Mouse (Mus musculus) hindbrain, embryonic 12.5 days (tissue): Measurements from ENCODE around the gene Rab4b. TPM values are rescaled to one million over a fixed set of nuclear protein-coding genes. Genes with fewer than 3 reads are reported as not detected.

Experiments used
- ATAC-seq: fragments of 200-750 bp; cut with Nextera tagmentation; 2 replicates; pipeline ENCODE4 v1.8.0; 2017; ENCODE audit warnings: moderate TSS enrichment; ENCODE audit not compliant: low FRiP score
- H3K27ac ChIP-seq: fragments of 300-500 bp; sonication (generic); 2 replicates; pipeline ENCODE4 v1.5.1; 2016; ENCODE audit warnings: mild to moderate bottlenecking
- H3K27me3 ChIP-seq: fragments of 300-500 bp; sonication (generic); 2 replicates; pipeline ENCODE4 v1.6.1; 2016; ENCODE audit warnings: mild to moderate bottlenecking
- H3K36me3 ChIP-seq: fragments of 300-500 bp; sonication (generic); 2 replicates; pipeline ENCODE4 v1.6.1; 2016; ENCODE audit warnings: mild to moderate bottlenecking
- H3K4me1 ChIP-seq: fragments of 300-500 bp; sonication (generic); 2 replicates; pipeline ENCODE4 v1.6.1; 2016
- H3K4me2 ChIP-seq: fragments of 300-500 bp; sonication (generic); replicated peaks from 2 replicates; pipeline ENCODE4 v1.6.1; 2016; ENCODE audit warnings: mild to moderate bottlenecking
- H3K4me3 ChIP-seq: fragments of 300-500 bp; sonication (generic); 2 replicates; pipeline ENCODE4 v1.5.1; 2016; ENCODE audit warnings: mild to moderate bottlenecking
- H3K9ac ChIP-seq: fragments of 300-500 bp; sonication (generic); 2 replicates; pipeline ENCODE4 v1.6.1; 2016; ENCODE audit warnings: mild to moderate bottlenecking, moderate library complexity
- H3K9me3 ChIP-seq: fragments of 300-500 bp; sonication (generic); replicated peaks from 2 replicates; pipeline ENCODE4 v1.6.1; 2016; ENCODE audit warnings: mild to moderate bottlenecking
- WGBS: fragments of 180-500 bp; shearing (Covaris S2); methylation state at CpG from one replicate; pipeline ENCODE4 v1.1.7; 2016; 5-methylcytosine and 5-hydroxymethylcytosine counted together
- polyA plus RNA-seq: library from polyadenylated mRNA; unstranded; fragments of >200 nt; fragmentation: Nextera tagmentation; extraction: Ambion mirVana; gene quantifications from 2 replicates; pipeline ENCODE4 v1.2.1, GENCODE M21; 2016

Rab4b gene
- polyA plus RNA-seq, 1 experiment from 2014 or later = 86.6 TPM

- no peak overlapping the region for H3K9ac ChIP-seq
- no peak overlapping the region for H3K4me3 ChIP-seq
- no peaks in the 10 kb centered on the region for H3K9me3 ChIP-seq
- no peaks in the 10 kb centered on the region for H3K4me1 ChIP-seq
- no peaks in the 10 kb centered on the region for H3K36me3 ChIP-seq
- ATAC-seq = no peak
- H3K27ac ChIP-seq = no peak overlapping the region
- no peak overlapping the region for H3K4me2 ChIP-seq
- no peaks in the 10 kb centered on the region for H3K27me3 ChIP-seq
- WGBS = 63% methylated on average over 8 of the region's 8 CpGs
These were observed 42.2 kb downstream of the Rab4b start for GRCm38 (mm10) chr7:27136410-27136996.

DNA sequence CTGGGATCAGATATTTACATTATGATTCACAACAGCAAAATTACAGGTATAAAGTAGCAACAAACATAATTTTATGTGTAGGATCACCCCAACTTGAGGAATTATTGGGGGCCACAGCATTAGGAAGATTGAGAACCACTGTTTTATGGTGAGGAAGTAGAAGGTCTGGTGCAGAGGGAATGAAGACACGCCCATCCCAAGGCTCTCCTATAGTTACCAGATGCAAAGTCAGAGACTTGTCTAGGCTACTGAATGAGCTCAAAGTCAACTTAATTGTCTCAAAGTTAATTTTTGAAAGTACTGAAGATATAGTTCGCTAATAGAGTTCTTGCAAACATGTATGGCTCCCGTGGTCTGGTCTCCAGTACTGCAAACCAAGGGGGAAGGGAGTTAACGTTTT, 44.9 kb downstream of the Rab4b start:
- Histone ChIP-seq H3K36me3 (no peaks in the 10 kb centered on the region), H3K27ac (no peak overlapping the region), H3K4me1 (no peaks in the 10 kb centered on the region), H3K9me3 (no peaks in the 10 kb centered on the region), H3K4me2 (no peak overlapping the region), H3K27me3 (no peaks in the 10 kb centered on the region), H3K4me3 (no peak overlapping the region), H3K9ac (no peak overlapping the region)
- no peak for ATAC-seq
- 81% methylated on average over 4 of the region's 4 CpGs for WGBS

DNA sequence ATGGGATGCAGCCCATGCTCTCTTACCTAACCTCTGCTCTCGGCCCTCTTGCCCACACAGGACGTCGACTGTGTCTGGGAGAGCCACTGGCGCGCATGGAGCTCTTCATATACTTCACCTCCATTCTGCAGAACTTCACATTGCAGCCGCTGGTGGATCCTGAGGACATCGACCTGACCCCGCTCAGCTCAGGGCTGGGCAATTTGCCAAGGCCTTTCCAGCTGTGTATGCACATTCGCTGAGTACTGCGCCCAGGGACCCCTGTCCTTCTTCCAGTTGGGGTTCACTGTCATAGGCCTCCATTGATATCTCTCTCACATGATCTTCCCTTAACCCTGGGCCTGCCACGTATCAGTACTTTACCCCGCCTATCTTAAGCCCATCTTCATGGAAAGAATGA, 45.5 kb downstream of the Rab4b start:
- WGBS = 73% methylated on average over 12 of the region's 12 CpGs
- Histone ChIP-seq H3K9me3 (no peaks in the 10 kb centered on the region), H3K9ac (no peak overlapping the region), H3K27me3 (no peaks in the 10 kb centered on the region), H3K4me3 (no peak overlapping the region), H3K4me1 (no peaks in the 10 kb centered on the region), H3K36me3 (no peaks in the 10 kb centered on the region), H3K4me2 (no peak overlapping the region), H3K27ac (no peak overlapping the region)
- no peak for ATAC-seq

GRCm38 (mm10) chr7:27132588-27132987, 46.1 kb downstream of the Rab4b start:
- ATAC-seq = no peak
- Histone ChIP-seq H3K4me1 (no peaks in the 10 kb centered on the region), H3K27me3 (no peaks in the 10 kb centered on the region), H3K36me3 (no peaks in the 10 kb centered on the region), H3K27ac (no peak overlapping the region), H3K4me2 (no peak overlapping the region), H3K4me3 (no peak overlapping the region), H3K9me3 (no peaks in the 10 kb centered on the region), H3K9ac (no peak overlapping the region)
- WGBS = 15% methylated on average over 10 of the region's 10 CpGs

GRCm38 (mm10) chr7:27131387-27131786, 47.3 kb downstream of the Rab4b start:
- no peak for ATAC-seq
- no peak overlapping the region for H3K4me2 ChIP-seq
- no peak overlapping the region for H3K9ac ChIP-seq
- no peaks in the 10 kb centered on the region for H3K36me3 ChIP-seq
- H3K27ac ChIP-seq = no peak overlapping the region
- H3K4me1 ChIP-seq = no peaks in the 10 kb centered on the region
- no peak overlapping the region for H3K4me3 ChIP-seq
- no peaks in the 10 kb centered on the region for H3K27me3 ChIP-seq
- H3K9me3 ChIP-seq = no peaks in the 10 kb centered on the region
- WGBS = 65% methylated on average over 2 of the region's 2 CpGs

DNA sequence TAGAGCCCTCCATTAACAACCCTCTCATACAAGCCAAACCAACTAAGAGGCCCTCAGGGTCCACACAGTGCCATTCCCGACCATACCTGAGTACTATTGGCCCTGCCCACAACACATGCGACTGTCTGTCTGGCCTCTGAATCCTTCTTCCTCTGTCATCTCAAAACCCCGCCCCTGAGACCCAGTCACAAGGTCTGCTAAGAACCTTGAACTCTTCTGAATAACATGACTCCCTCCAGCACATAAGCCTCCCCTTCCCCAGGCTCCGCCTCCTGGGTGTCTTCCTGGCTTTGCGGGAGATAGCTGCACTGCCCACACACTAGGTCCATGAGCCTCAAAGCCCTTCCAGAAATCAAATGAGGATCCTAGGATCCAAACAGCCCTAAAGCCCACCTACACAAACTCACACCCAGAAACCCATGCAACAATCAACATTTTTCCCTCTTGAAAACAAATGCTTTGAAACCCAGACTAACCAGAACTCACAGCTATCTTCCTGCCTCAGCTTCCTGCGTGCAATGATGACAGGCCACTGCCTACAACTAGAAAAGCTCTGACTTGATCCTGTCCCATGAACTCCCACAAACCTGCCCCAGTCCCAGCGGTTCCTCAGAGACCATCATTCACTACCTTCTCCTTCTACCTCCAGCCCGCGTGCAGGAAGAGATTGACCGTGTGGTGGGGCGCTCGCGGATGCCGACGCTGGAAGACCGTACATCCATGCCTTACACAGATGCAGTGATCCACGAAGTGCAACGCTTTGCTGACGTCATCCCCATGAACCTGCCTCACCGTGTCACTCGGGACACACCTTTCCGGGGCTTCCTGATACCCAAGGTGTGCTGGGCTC, 48.0 kb downstream of the Rab4b start:
- Histone ChIP-seq H3K27ac (no peak overlapping the region), H3K4me1 (no peaks in the 10 kb centered on the region), H3K36me3 (no peaks in the 10 kb centered on the region), H3K9me3 (no peaks in the 10 kb centered on the region), H3K9ac (no peak overlapping the region), H3K4me3 (no peak overlapping the region), H3K4me2 (no peak overlapping the region), H3K27me3 (no peaks in the 10 kb centered on the region)
- WGBS = 86% methylated on average over 22 of the region's 22 CpGs
- ATAC-seq = no peak

DNA sequence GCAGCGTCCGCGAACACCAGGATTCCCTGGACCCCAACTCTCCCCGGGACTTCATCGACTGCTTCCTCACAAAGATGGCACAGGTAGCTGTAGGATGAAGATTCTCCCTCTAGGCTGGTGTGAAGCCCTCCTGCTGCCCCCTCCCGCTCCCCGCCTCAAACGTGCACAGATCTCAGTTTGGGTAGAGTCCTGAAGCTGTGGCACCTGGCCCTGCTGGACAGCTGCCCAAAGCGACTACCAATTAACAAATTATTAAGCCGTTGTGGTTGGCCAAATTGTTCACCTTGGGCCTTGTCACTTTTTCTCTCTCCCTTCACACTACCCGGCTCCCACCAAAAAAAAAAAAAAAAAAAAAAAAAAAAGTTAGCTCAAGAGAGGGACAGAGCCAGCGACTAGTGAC, 48.9 kb downstream of the Rab4b start:
- Histone ChIP-seq H3K36me3 (no peaks in the 10 kb centered on the region), H3K27me3 (no peaks in the 10 kb centered on the region), H3K4me1 (no peaks in the 10 kb centered on the region), H3K27ac (no peak overlapping the region), H3K9ac (no peak overlapping the region), H3K4me3 (no peak overlapping the region), H3K9me3 (no peaks in the 10 kb centered on the region), H3K4me2 (no peak overlapping the region)
- WGBS = 90% methylated on average over 12 of the region's 12 CpGs
- no peak for ATAC-seq

DNA sequence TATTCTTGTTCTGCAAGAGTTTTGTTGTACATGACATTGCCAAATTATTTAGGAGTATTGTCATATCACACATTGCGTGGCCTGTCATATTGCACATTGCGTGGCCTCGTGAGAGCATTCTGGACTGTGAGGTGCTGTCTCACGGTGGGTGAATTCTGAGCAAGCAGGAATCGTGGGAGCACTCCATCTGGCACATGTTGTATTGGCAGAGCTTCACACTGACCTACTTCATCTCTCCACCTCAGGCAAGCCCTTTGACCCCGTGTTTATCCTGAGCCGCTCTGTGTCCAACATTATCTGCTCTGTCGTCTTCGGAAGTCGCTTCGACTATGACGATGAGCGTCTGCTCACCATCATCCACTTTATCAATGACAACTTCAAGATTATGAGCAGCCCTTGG, 49.8 kb downstream of the Rab4b start:
- no peaks in the 10 kb centered on the region for H3K36me3 ChIP-seq
- no peaks in the 10 kb centered on the region for H3K4me1 ChIP-seq
- no peak overlapping the region for H3K4me3 ChIP-seq
- 89% methylated on average over 13 of the region's 13 CpGs for WGBS
- no peak overlapping the region for H3K4me2 ChIP-seq
- no peaks in the 10 kb centered on the region for H3K9me3 ChIP-seq
- no peak for ATAC-seq
- H3K9ac ChIP-seq = no peak overlapping the region
- no peaks in the 10 kb centered on the region for H3K27me3 ChIP-seq
- H3K27ac ChIP-seq = no peak overlapping the region

DNA sequence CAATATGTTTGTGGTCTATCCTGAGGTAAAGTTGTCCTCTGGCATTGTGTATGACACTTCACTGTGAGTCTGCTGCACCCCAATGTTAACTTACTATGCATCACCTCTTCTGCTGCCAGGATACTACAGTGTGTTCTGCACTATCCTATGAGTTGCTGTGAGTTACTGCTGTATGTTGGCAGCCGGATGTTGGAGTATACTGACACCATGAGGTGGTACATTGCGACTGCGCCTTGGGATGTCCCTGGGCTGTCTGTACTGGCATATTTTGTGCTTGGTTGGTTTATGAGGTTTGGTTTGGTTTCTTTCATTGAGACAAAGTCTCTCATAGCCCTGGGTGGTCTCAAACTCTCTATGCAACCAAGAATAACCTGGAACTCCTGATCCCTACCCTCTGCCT, 50.5 kb downstream of the Rab4b start:
- 51% methylated on average over 3 of the region's 3 CpGs for WGBS
- ATAC-seq = peak; percentile 32; the same call in 1 of the 2 replicates
- no peaks in the 10 kb centered on the region for H3K27me3 ChIP-seq

GRCm38 (mm10) chr7:27124969-27125368, 53.7 kb downstream of the Rab4b start:
- Histone ChIP-seq H3K4me1 (no peaks in the 10 kb centered on the region), H3K4me3 (no peak overlapping the region), H3K36me3 (no peaks in the 10 kb centered on the region), H3K27me3 (no peaks in the 10 kb centered on the region), H3K27ac (no peak overlapping the region), H3K4me2 (no peak overlapping the region), H3K9ac (no peak overlapping the region), H3K9me3 (no peaks in the 10 kb centered on the region)
- WGBS = 91% methylated on average over 4 of the region's 4 CpGs
- ATAC-seq = no peak

More for the DNA sequence above, 50.5 kb downstream of the Rab4b start:
- Histone ChIP-seq H3K27ac (no peak overlapping the region), H3K4me1 (no peaks in the 10 kb centered on the region), H3K4me3 (no peak overlapping the region), H3K4me2 (no peak overlapping the region), H3K9me3 (no peaks in the 10 kb centered on the region), H3K36me3 (no peaks in the 10 kb centered on the region), H3K9ac (no peak overlapping the region)

DNA sequence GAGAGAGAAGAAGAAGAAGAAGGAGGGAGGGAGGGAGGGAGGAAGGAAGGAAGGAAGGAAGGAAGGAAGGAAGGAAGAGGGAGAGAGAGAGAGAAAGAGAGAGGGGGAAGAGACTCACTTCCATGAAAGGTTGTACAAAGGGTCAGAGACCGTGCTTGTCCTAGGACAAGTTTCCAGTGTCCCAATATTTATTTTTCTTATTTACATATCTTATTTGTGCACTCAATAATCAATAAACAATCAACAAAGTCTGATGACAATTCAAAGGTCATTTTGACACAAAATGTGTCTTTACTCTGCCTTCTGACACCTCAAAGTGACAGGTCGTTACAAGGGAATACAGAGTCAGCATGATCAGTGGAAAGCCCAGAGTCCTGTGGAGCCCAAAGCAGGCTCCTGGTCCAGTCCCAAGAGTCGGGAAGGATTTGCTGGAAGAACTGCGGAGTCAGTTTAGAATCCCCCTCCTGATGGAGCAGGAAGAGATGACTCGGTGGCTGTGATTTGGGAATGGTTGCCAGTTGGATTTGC, 54.3 kb downstream of the Rab4b start:
- WGBS = 77% methylated on average over 5 of the region's 5 CpGs
- H3K27me3 ChIP-seq = no peaks in the 10 kb centered on the region
- ATAC-seq = no peak

DNA sequence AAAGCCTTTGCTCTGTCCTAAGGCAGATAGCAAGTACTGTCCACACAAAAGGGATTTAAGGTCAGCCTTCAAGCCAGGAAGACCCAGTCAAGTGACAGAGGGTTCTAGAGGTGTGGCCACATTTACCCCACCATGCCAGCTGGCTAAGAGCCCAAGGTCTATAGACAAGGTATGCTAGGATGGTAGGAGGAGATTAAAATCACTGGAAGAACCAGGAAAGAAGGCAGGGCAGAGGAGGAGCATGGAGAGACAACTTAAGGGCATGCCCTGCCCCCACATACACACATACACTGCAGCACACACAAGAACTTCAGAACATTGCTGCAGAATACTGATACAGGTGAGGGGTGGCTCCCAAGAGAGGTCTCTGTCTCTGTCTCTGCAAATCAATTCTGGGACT, 59.0 kb downstream of the Rab4b start, which contains the start of gene Cyp2f2:
Cyp2f2 (plus strand) TSS at position 234 of the 400 bp plus-strand sequence.
- ATAC-seq = no peak
- H3K4me2 ChIP-seq = no peak within 1 kb of the TSS
- no peaks in the 10 kb centered on the region for H3K9me3 ChIP-seq
- H3K4me3 ChIP-seq = no peak within 1 kb of the TSS
- H3K9ac ChIP-seq = no peak within 1 kb of the TSS
- H3K27ac ChIP-seq = no peak within 1 kb of the TSS
- H3K36me3 ChIP-seq = no peaks in the 10 kb centered on the region
- no peaks in the 10 kb centered on the region for H3K27me3 ChIP-seq
- no peaks in the 10 kb centered on the region for H3K4me1 ChIP-seq

More for the DNA sequence above, 54.3 kb downstream of the Rab4b start:
- no peak overlapping the region for H3K9ac ChIP-seq
- H3K27ac ChIP-seq = no peak overlapping the region
- no peak overlapping the region for H3K4me3 ChIP-seq
- no peaks in the 10 kb centered on the region for H3K36me3 ChIP-seq
- no peak overlapping the region for H3K4me2 ChIP-seq
- no peaks in the 10 kb centered on the region for H3K4me1 ChIP-seq
- H3K9me3 ChIP-seq = no peaks in the 10 kb centered on the region
